Mouse (Mus musculus) layer of hippocampus, adult 9-10 months (tissue): ENCODE measurements around the gene Cyp2w1.

Experiments
- DNase-seq: peaks from one replicate; pipeline ENCODE4 v3.0.0; 2022; ENCODE audit warnings: low spot score

Gene Cyp2w1

GRCm38 (mm10) chr5:139352317-139352716 is at the start of gene Cyp2w1:
Gene Cyp2w1 (plus strand): TSS chr5:139352617.
- DNase-seq = no peak

- no peak for DNase-seq
These were observed 48.8 kb upstream of the Cyp2w1 start for GRCm38 (mm10) chr5:139303646-139304061.

- no peak for DNase-seq
These were observed 42.5 kb upstream of the Cyp2w1 start for GRCm38 (mm10) chr5:139309946-139310345.

- DNase-seq = no peak
These were observed 41.9 kb upstream of the Cyp2w1 start for GRCm38 (mm10) chr5:139310477-139310876.

GRCm38 (mm10) chr5:139311822-139312221 is 40.6 kb upstream of the Cyp2w1 start:
- DNase-seq = no peak

- DNase-seq = no peak
These were observed 38.9 kb upstream of the Cyp2w1 start for GRCm38 (mm10) chr5:139313536-139313935.

- DNase-seq = no peak
These were observed 37.3 kb upstream of the Cyp2w1 start for GRCm38 (mm10) chr5:139314941-139315642.

- no peak for DNase-seq
These were observed 35.3 kb upstream of the Cyp2w1 start for GRCm38 (mm10) chr5:139316982-139317675.

GRCm38 (mm10) chr5:139317751-139318504 is 34.5 kb upstream of the Cyp2w1 start:
- DNase-seq = no peak

GRCm38 (mm10) chr5:139320424-139320823 is 32.0 kb upstream of the Cyp2w1 start:
- no peak for DNase-seq

- DNase-seq = no peak
These were observed 31.1 kb upstream of the Cyp2w1 start for GRCm38 (mm10) chr5:139321331-139321730.

GRCm38 (mm10) chr5:139323260-139323924 is 29.0 kb upstream of the Cyp2w1 start:
- DNase-seq = no peak

- peak; percentile 21 for DNase-seq
These were observed 28.3 kb upstream of the Cyp2w1 start for GRCm38 (mm10) chr5:139324045-139324491.

GRCm38 (mm10) chr5:139324691-139325394 is 27.6 kb upstream of the Cyp2w1 start:
- peak; percentile 32 for DNase-seq

GRCm38 (mm10) chr5:139325395-139325966 is 26.9 kb upstream of the Cyp2w1 start, which contains the start of gene Adap1:
Gene Adap1 (minus strand): TSS chr5:139325622.
- peak; percentile 26 for DNase-seq

GRCm38 (mm10) chr5:139326111-139326696 is 26.2 kb upstream of the Cyp2w1 start:
- no peak for DNase-seq

- DNase-seq = no peak
These were observed 25.3 kb upstream of the Cyp2w1 start for GRCm38 (mm10) chr5:139326986-139327633.

- DNase-seq = no peak
These were observed 24.8 kb upstream of the Cyp2w1 start for GRCm38 (mm10) chr5:139327634-139328020.

- DNase-seq = no peak
These were observed 21.7 kb upstream of the Cyp2w1 start for GRCm38 (mm10) chr5:139330766-139331165.

- peak; percentile 27 for DNase-seq
These were observed 20.7 kb upstream of the Cyp2w1 start for GRCm38 (mm10) chr5:139331742-139332141.
